Mouse (Mus musculus) cerebral cortex, adult 2 months (tissue): ENCODE results near the gene Hlx.

Experiments used
- WGBS: fragments of 180-500 bp; shearing (Covaris S2); methylation state at CpG from one replicate; pipeline ENCODE4 v1.1.7; 2018; 5-methylcytosine and 5-hydroxymethylcytosine counted together

Hlx gene

GRCm38 (mm10) chr1:184733300-184734066, 1.1 kb upstream of the Hlx start:
- WGBS = 9% methylated on average over 28 of the region's 28 CpGs

GRCm38 (mm10) chr1:184731644-184732545, 524 bp downstream of the Hlx start:
- 1% methylated on average over 85 of the region's 85 CpGs for WGBS

- WGBS = 17% methylated on average over 18 of the region's 18 CpGs
These were observed 1.3 kb downstream of the Hlx start for GRCm38 (mm10) chr1:184731091-184731640.

- 32% methylated on average over 12 of the region's 12 CpGs for WGBS
These were observed 1.9 kb downstream of the Hlx start for GRCm38 (mm10) chr1:184730453-184731013.

- 23% methylated on average over 19 of the region's 19 CpGs for WGBS
These were observed 2.9 kb downstream of the Hlx start for GRCm38 (mm10) chr1:184729357-184730140.

- WGBS = 19% methylated on average over 6 of the region's 6 CpGs
These were observed 3.8 kb downstream of the Hlx start for GRCm38 (mm10) chr1:184728561-184729115.

GRCm38 (mm10) chr1:184727401-184728265, 4.8 kb downstream of the Hlx start:
- 25% methylated on average over 49 of the region's 49 CpGs for WGBS

- 35% methylated on average over 16 of the region's 16 CpGs for WGBS
These were observed 5.7 kb downstream of the Hlx start for GRCm38 (mm10) chr1:184726576-184727300.

GRCm38 (mm10) chr1:184725318-184725790, 7.1 kb downstream of the Hlx start:
- 32% methylated on average over 11 of the region's 11 CpGs for WGBS

- WGBS = 20% methylated on average over 23 of the region's 23 CpGs
These were observed 7.7 kb downstream of the Hlx start for GRCm38 (mm10) chr1:184724551-184725317.

- 31% methylated on average over 3 of the region's 3 CpGs for WGBS
These were observed 8.5 kb downstream of the Hlx start for GRCm38 (mm10) chr1:184723899-184724298.

- WGBS = 3% methylated on average over 9 of the region's 9 CpGs
These were observed 11.3 kb downstream of the Hlx start for GRCm38 (mm10) chr1:184721121-184721520.

- 5% methylated on average over 26 of the region's 26 CpGs for WGBS
These were observed 12.0 kb downstream of the Hlx start for GRCm38 (mm10) chr1:184720162-184721025.

GRCm38 (mm10) chr1:184718261-184719120, 13.9 kb downstream of the Hlx start:
- WGBS = 3% methylated on average over 41 of the region's 41 CpGs

- WGBS = 9% methylated on average over 12 of the region's 12 CpGs
These were observed 14.7 kb downstream of the Hlx start for GRCm38 (mm10) chr1:184717691-184718200.

GRCm38 (mm10) chr1:184717016-184717568, 15.3 kb downstream of the Hlx start:
- 7% methylated on average over 18 of the region's 18 CpGs for WGBS
